Mouse (Mus musculus): ENCODE data around the gene Sap30bp. TPM values are rescaled to one million over a fixed set of nuclear protein-coding genes. Genes with fewer than 3 reads are reported as not detected.

Gene Sap30bp
- polyA plus RNA-seq, 3 experiments from 2014 or later: 35.6 to 55.2 (median 39.2) TPM

- no peak for ATAC-seq
Measured at GRCm38 (mm10) chr11:115959018-115959417, 25.9 kb downstream of the Sap30bp start.

- ATAC-seq: no peak
Measured at GRCm38 (mm10) chr11:115962651-115963412, 29.8 kb downstream of the Sap30bp start.

GRCm38 (mm10) chr11:115964977-115965604, 32.0 kb downstream of the Sap30bp start:
- ATAC-seq: no peak

- ATAC-seq: no peak
Measured at GRCm38 (mm10) chr11:115968731-115969405, 35.8 kb downstream of the Sap30bp start.

GRCm38 (mm10) chr11:115970006-115970673, 37.1 kb downstream of the Sap30bp start:
- ATAC-seq: no peak

- no peak for ATAC-seq
Measured at GRCm38 (mm10) chr11:115971016-115971415, 37.9 kb downstream of the Sap30bp start.

- peak; percentile 7 for ATAC-seq
Measured at GRCm38 (mm10) chr11:115974309-115975082, 41.4 kb downstream of the Sap30bp start, which contains the start of gene Itgb4. Itgb4 (plus strand) TSS chr11:115974709.

- no peak for ATAC-seq
Measured at GRCm38 (mm10) chr11:115975083-115975420, 42.0 kb downstream of the Sap30bp start.

GRCm38 (mm10) chr11:115975544-115975943, 42.5 kb downstream of the Sap30bp start:
- ATAC-seq: no peak

- ATAC-seq: no peak
Measured at GRCm38 (mm10) chr11:115982472-115982871, 49.4 kb downstream of the Sap30bp start.

- ATAC-seq: no peak
Measured at GRCm38 (mm10) chr11:115983291-115983690, 50.2 kb downstream of the Sap30bp start.

- no peak for ATAC-seq
Measured at GRCm38 (mm10) chr11:115989686-115990085, 56.6 kb downstream of the Sap30bp start.

- no peak for ATAC-seq
Measured at GRCm38 (mm10) chr11:115992098-115992497, 59.0 kb downstream of the Sap30bp start.

GRCm38 (mm10) chr11:115995256-115995655, 62.2 kb downstream of the Sap30bp start:
- no peak for ATAC-seq

- no peak for ATAC-seq
Measured at GRCm38 (mm10) chr11:115997047-115997446, 64.0 kb downstream of the Sap30bp start.

- ATAC-seq: no peak
Measured at GRCm38 (mm10) chr11:115997662-115998061, 64.6 kb downstream of the Sap30bp start.

GRCm38 (mm10) chr11:115999027-115999426, 65.9 kb downstream of the Sap30bp start:
- no peak for ATAC-seq

GRCm38 (mm10) chr11:115999538-116000143, 66.6 kb downstream of the Sap30bp start:
- no peak for ATAC-seq

- ATAC-seq: no peak
Measured at GRCm38 (mm10) chr11:116000607-116001006, 67.5 kb downstream of the Sap30bp start.

GRCm38 (mm10) chr11:116001725-116002124, 68.6 kb downstream of the Sap30bp start:
- ATAC-seq: no peak

GRCm38 (mm10) chr11:116002894-116003293, 69.8 kb downstream of the Sap30bp start:
- no peak for ATAC-seq
